Mouse (Mus musculus) liver, adult 2 months (tissue): Measurements from ENCODE around the gene Rnf166. TPM values are rescaled to one million over a fixed set of nuclear protein-coding genes. Genes with fewer than 3 reads are reported as not detected.

ENCODE experiments used
- DNase-seq: peaks from one replicate; pipeline ENCODE4 v3.0.0-alpha.2; 2011; ENCODE audit warnings: low read depth, low spot score; ENCODE audit errors: extremely low read depth
- H3K27ac ChIP-seq: fragments of 200-500 bp; replicated peaks from 2 replicates; pipeline ENCODE4 v1.5.1; 2012; ENCODE audit warnings: low read depth, mild to moderate bottlenecking, control low read depth, inconsistent platforms, low read length; ENCODE audit not compliant: insufficient read depth
- H3K27me3 ChIP-seq: fragments of 200-500 bp; 2 replicates; pipeline ENCODE4 v1.6.1; 2012; ENCODE audit warnings: mild to moderate bottlenecking, moderate library complexity, low read length, inconsistent platforms; ENCODE audit not compliant: control insufficient read depth, insufficient read depth
- H3K36me3 ChIP-seq: fragments of 200-500 bp; 2 replicates; pipeline ENCODE4 v1.6.1; 2012; ENCODE audit warnings: low read length, inconsistent platforms; ENCODE audit not compliant: control insufficient read depth, insufficient read depth
- H3K4me1 ChIP-seq: fragments of 200-500 bp; 2 replicates; pipeline ENCODE4 v1.6.1; 2011; ENCODE audit warnings: low read length; ENCODE audit not compliant: control insufficient read depth, insufficient read depth
- H3K4me3 ChIP-seq: fragments of 200-500 bp; 2 replicates; pipeline ENCODE4 v1.5.1; 2011; ENCODE audit warnings: low read depth, mild to moderate bottlenecking, control low read depth, low read length, moderate library complexity; ENCODE audit not compliant: insufficient read depth
- H3K79me2 ChIP-seq: fragments of 200-500 bp; 2 replicates; pipeline ENCODE4 v1.6.1; 2012; ENCODE audit warnings: inconsistent platforms, mild to moderate bottlenecking, low read length, moderate library complexity; ENCODE audit not compliant: control insufficient read depth, insufficient read depth
- H3K9ac ChIP-seq: fragments of 200-500 bp; 2 replicates; pipeline ENCODE4 v1.6.1; 2012; ENCODE audit warnings: low read depth, mild to moderate bottlenecking, control low read depth, inconsistent platforms, low read length
- CTCF ChIP-seq: fragments of 200-500 bp; IDR thresholded peaks from 2 replicates; pipeline ENCODE4 v1.5.1; 2011; ENCODE audit warnings: low read depth, low read length, control low read depth
- POLR2A ChIP-seq: fragments of 200-500 bp; IDR thresholded peaks from 2 replicates; pipeline ENCODE4 v1.6.1; 2011; ENCODE audit warnings: low read length, control low read depth; ENCODE audit not compliant: insufficient read depth; ENCODE audit errors: extremely low read depth
- WGBS: fragments of 180-500 bp; shearing (Covaris S2); methylation state at CpG from one replicate; pipeline ENCODE4 v1.1.7; 2018; 5-methylcytosine and 5-hydroxymethylcytosine counted together
- polyA plus RNA-seq: library from polyadenylated mRNA; depleted of rRNA; stranded (reverse); fragments of >200 nt; gene quantifications from 2 replicates; pipeline ENCODE4 v1.2.3, GENCODE M21; 2012; rRNA removed
- total RNA-seq: library from RNA; depleted of rRNA; stranded (reverse); fragments of >200 nt; gene quantifications from 2 replicates; pipeline ENCODE4 v1.2.3, GENCODE M21; 2014; rRNA removed

Rnf166 gene
- total RNA-seq (5.3 and 6.8 TPM in 2 replicates), polyA plus RNA-seq (22.8 and 24.2 TPM in 2 replicates)

DNA sequence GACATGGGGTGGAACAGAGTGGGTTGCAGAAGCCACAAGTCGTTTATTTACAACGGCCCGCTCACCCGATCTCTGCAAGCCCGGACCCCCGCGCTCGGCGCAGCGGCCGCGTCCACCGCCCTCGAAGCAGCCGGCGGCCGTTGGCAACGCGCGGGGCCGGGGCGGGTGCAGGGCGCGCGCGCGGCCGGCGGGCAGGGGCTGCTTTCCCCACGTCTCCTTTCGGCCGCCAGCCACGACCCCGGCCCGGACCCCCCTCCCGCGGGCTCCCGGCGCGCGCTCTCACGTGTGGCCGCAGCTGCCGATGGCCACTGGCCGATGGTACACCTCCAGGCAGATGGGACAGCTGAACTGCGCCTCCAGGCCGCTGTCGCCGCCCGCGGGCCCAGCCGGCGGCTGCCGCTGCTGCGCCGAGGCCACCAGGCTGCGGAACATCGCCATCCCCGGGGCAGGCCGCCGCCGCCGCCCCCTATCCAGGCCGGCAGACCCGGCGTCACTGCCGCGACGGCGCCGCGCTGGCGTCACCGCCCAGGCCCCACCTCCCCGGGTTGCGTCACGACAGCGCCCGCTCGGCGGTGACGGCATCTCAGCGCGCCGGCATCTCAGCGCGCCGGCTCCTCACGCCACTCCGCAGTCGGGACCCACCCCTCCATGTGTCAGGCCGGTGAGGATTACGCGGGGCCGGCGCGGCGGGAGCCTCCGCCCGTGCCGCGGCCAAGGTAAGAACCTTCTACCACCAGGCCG lies at the start of gene Rnf166, which contains the start of gene Ctu2:
Gene Rnf166, minus strand, starts transcription at position 485 of the 741 bp plus-strand sequence.
Gene Ctu2, plus strand, starts transcription at position 564 of the 741 bp plus-strand sequence.
- no peak for TF ChIP-seq CTCF
- TF ChIP-seq POLR2A, result no peak
- Histone ChIP-seq H3K79me2 (peaks cover 18% of the 10 kb centered on the region), H3K4me3 (peak within 1 kb of the TSS; percentile 99), H3K9ac (peak within 1 kb of the TSS; percentile 100), H3K4me1 (peaks cover 11% of the 10 kb centered on the region), H3K36me3 (peaks cover 4% of the 10 kb centered on the region; the same call in 1 of the 2 replicates), H3K27ac (peak within 1 kb of the TSS; percentile 66), H3K27me3 (no peaks in the 10 kb centered on the region)
- peak; percentile 44 for DNase-seq
- WGBS, result under 1% methylated on average over 103 of the region's 103 CpGs

DNA sequence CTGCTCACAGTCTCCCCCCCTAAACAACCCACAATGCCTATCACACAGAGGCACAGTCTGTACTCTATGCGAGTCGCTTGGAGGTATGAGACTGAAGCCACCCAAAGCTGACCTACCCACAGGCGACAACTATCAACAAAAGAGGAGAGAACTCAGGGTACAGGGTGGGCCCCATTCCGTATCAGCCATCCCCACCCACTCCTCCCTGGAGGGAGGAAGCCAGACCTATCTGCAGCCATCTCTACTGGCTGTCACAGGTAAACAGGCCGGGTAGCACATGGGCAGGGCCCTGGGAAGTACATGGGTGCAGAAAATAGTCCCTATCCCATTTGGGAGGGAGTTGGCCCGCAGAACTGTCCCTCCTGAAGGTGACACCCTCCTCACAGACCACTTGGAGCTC lies 49.1 kb upstream of the Rnf166 start:
- no peak overlapping the region for H3K4me3 ChIP-seq
- no peak for TF ChIP-seq POLR2A
- TF ChIP-seq CTCF, result no peak
- H3K4me1 ChIP-seq, result peaks cover 10% of the 10 kb centered on the region
- no peaks in the 10 kb centered on the region for H3K27me3 ChIP-seq
- H3K27ac ChIP-seq, result no peak overlapping the region
- DNase-seq, result no peak
- 0 out of 2 replicates have a peak, but pooled peaks cover 3% of the 10 kb centered on the region for H3K79me2 ChIP-seq
- H3K9ac ChIP-seq, result no peak overlapping the region
- no peaks in the 10 kb centered on the region for H3K36me3 ChIP-seq
- WGBS, result 86% methylated on average over 6 of the region's 6 CpGs

DNA sequence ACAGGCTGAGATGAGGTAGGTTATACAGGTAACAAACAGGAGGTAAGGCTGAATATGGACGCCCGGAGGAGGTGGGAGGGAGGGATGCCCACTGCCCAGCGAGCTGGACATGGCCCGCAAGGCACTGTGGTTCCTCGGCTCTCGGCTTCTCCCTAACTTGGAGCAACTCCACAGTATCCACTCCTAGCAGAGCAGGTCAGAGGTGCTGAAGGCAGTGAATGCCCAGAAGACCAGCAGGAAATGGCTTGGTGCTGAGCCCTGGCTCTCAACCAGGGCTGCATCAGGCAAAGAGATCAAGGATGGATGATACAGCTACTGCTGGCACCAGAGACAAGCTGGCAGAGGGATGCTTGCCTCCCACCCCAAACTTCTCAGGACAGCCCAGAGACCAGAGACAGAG lies 48.6 kb upstream of the Rnf166 start:
- 76% methylated on average over 6 of the region's 6 CpGs for WGBS
- TF ChIP-seq POLR2A (no peak), CTCF (no peak)
- no peaks in the 10 kb centered on the region for H3K36me3 ChIP-seq
- H3K4me3 ChIP-seq, result no peak overlapping the region
- H3K4me1 ChIP-seq, result peaks cover 10% of the 10 kb centered on the region
- no peak overlapping the region for H3K27ac ChIP-seq
- H3K27me3 ChIP-seq, result no peaks in the 10 kb centered on the region
- no peak for DNase-seq
- H3K9ac ChIP-seq, result no peak overlapping the region
- 0 out of 2 replicates have a peak, but pooled peaks cover 3% of the 10 kb centered on the region for H3K79me2 ChIP-seq

DNA sequence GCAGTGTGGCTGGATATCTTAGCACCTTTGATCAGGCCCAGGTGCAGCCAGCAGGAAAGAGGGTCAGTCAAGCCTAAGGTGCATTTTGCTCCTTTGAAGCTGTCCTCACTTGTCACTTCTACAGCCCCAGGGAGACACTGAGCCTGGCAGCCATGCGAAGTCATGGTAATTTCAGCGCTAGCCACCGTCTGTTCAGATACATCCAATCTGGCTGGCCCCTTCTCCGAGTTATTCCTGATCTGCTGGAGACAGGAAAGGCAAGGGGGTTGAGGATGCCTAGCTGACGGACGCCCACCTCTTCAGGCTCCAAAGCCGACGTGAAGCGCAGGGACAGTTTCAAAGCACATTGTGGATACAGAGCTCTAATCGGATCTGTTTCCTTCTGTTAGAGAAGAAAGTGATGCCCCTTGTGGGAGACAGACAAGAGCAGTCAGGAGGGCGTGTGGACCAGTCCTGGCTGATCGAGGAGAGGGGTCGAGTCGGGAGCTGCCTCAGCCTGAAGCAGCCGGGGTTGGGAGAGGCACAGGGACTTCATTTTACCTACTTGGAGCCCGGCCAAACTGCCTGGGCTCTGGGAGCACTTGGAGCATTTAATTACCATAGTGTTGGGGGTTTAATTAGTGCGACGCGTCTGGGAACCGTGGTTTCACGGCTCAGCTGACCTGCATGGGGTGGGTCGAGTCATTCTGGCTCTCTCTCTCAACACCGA lies 47.9 kb upstream of the Rnf166 start:
- no peaks in the 10 kb centered on the region for H3K36me3 ChIP-seq
- WGBS, result 57% methylated on average over 23 of the region's 23 CpGs
- peaks cover 10% of the 10 kb centered on the region for H3K4me1 ChIP-seq
- H3K4me3 ChIP-seq, result no peak overlapping the region
- 0 out of 2 replicates have a peak, but pooled peaks cover under 1% of the 10 kb centered on the region for H3K79me2 ChIP-seq
- TF ChIP-seq POLR2A (no peak), CTCF (no peak)
- peak overlapping the region; percentile 40 for H3K27ac ChIP-seq
- no peak for DNase-seq
- peak overlapping the region; percentile 0 for H3K9ac ChIP-seq
- H3K27me3 ChIP-seq, result no peaks in the 10 kb centered on the region

DNA sequence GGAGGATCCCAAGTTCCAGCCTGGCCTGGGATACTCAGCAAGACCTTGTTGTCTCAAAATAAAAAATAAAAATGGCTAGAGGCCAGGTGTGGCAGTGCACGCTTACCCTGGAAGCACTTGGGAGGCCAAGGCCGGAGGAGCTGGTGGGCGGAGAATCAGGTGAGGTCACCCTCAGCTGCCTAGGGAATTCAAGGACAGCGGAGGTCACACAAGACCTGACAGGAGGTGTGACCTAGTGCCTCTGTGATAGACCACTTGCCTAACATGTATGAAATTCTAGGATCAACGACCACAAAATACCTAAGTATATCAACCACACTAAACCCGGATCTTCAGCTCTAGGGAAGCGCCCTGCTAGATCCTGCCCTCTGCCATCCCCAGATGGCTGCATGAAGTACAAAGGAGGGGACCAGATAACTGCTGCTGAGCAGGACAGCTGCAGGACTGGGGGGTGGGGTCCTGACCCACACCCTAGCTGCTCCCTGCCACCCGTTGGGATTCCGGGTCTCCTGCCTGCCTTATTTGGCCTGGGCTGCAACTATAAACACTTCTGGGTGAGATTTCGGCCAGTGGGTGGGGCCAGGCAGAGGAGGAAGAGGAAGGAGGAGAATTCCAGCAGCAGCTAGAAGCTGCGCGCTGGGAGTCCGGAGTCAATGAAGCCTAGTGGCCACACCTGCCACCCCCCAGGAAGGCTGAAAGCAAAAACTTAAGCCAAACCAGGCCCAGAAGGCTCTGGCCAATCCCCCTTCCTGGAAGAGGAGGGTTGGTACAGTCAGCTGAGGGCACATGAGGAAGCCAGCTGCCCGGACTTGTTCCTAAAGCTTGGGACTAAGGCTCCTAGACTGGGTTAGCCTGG lies 47.2 kb upstream of the Rnf166 start:
- Histone ChIP-seq H3K9ac (no peak overlapping the region), H3K4me1 (peaks cover 15% of the 10 kb centered on the region), H3K36me3 (no peaks in the 10 kb centered on the region), H3K27me3 (no peaks in the 10 kb centered on the region), H3K27ac (peak overlapping the region; percentile 40), H3K4me3 (no peak overlapping the region), H3K79me2 (no peaks in the 10 kb centered on the region)
- TF ChIP-seq POLR2A (no peak), CTCF (no peak)
- 69% methylated on average over 14 of the region's 14 CpGs for WGBS
- no peak for DNase-seq
